Mouse (Mus musculus): Measurements from ENCODE around the gene Scyl1. TPM values are rescaled to one million over a fixed set of nuclear protein-coding genes. Genes with fewer than 3 reads are reported as not detected.

Scyl1 gene
- polyA plus RNA-seq, 1 experiment from 2014 or later, result 73.5 TPM

GRCm38 (mm10) chr19:5811771-5812504 is 40.7 kb upstream of the Scyl1 start:
- H3K4me2 ChIP-seq (ENCODE audit: low read length), result peak overlapping the region; percentile 34; the same call in 1 of the 2 replicates
- H3K9me3 ChIP-seq (ENCODE audit: control insufficient read depth, low read length), result no peaks in the 10 kb centered on the region
- no peaks in the 10 kb centered on the region for H3K27me3 ChIP-seq (ENCODE audit: control insufficient read depth, insufficient read depth, low read length)
- DNase-seq (peak; percentile 90), ATAC-seq (ENCODE audit: low FRiP score, low TSS enrichment) (peak; percentile 89)
- H3K9ac ChIP-seq (replicated peaks; ENCODE audit: low read length), result no peak overlapping the region
- no peak overlapping the region for H3K4me3 ChIP-seq (replicated peaks; ENCODE audit: low read depth, low read length)
- peaks cover 35% of the 10 kb centered on the region for H3K4me1 ChIP-seq (ENCODE audit: control insufficient read depth, insufficient read depth, low read length)
- H3K36me3 ChIP-seq (ENCODE audit: control insufficient read depth, insufficient read depth, low read length), result no peaks in the 10 kb centered on the region
- 41% methylated on average over 7 of the region's 7 CpGs for WGBS
- H3K27ac ChIP-seq (replicated peaks; ENCODE audit: low read depth, low read length), result peak overlapping the region; percentile 92

- ATAC-seq (ENCODE audit: low FRiP score, low TSS enrichment), result no peak
Observed at GRCm38 (mm10) chr19:5810840-5811563, 39.8 kb upstream of the Scyl1 start.

DNA sequence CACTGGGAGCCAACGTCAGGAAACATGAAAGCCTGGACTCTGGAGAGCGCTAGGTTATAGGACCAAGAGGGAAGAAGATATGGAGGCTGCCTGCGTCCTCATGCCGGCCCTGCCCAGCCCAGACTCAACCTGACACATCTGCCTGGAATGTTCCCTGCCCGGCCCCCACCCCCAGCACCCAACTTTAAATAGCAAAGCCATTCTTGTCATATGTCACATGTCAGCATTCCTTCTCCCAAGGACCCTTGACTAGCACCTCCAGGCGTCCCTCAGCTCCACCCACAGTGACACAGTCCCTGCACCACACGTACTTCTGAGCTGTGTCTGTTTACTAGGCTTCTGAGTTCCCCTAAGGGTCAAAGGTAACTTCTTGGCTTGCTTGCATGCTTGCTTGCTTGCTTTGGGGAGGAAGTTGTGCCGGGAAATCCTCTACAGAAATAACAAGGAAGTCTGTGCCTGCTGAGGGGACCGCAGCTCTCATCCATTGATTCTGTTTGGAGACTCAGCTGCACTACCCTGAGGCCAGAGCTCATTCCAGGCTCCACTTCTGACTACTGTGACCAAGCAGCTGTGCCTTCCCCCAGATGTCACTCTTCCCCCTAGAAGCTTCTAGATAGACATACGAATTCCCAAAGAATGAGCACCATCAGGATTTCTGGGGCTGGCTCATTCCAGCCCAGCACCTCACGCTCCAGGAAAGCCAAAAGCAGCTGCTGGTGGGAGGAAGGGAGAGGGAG is 39.1 kb upstream of the Scyl1 start:
- Histone ChIP-seq H3K9me3 (ENCODE audit: control insufficient read depth, low read length) (no peaks in the 10 kb centered on the region), H3K27me3 (ENCODE audit: control insufficient read depth, insufficient read depth, low read length) (no peaks in the 10 kb centered on the region), H3K4me2 (ENCODE audit: low read length) (no peak overlapping the region), H3K36me3 (ENCODE audit: control insufficient read depth, insufficient read depth, low read length) (no peaks in the 10 kb centered on the region), H3K27ac (replicated peaks; ENCODE audit: low read depth, low read length) (peak overlapping the region; percentile 92), H3K4me3 (replicated peaks; ENCODE audit: low read depth, low read length) (no peak overlapping the region), H3K9ac (replicated peaks; ENCODE audit: low read length) (no peak overlapping the region), H3K4me1 (ENCODE audit: control insufficient read depth, insufficient read depth, low read length) (peaks cover 48% of the 10 kb centered on the region)
- ATAC-seq (ENCODE audit: low FRiP score, low TSS enrichment) (no peak), DNase-seq (peak; percentile 32)
- 57% methylated on average over 11 of the region's 11 CpGs for WGBS

More at GRCm38 (mm10) chr19:5810840-5811563, 39.8 kb upstream of the Scyl1 start:
- H3K4me3 ChIP-seq (replicated peaks; ENCODE audit: low read depth, low read length), result no peak overlapping the region
- H3K4me2 ChIP-seq (ENCODE audit: low read length), result no peak overlapping the region
- DNase-seq, result no peak
- H3K9me3 ChIP-seq (ENCODE audit: control insufficient read depth, low read length), result no peaks in the 10 kb centered on the region
- no peaks in the 10 kb centered on the region for H3K27me3 ChIP-seq (ENCODE audit: control insufficient read depth, insufficient read depth, low read length)
- H3K27ac ChIP-seq (replicated peaks; ENCODE audit: low read depth, low read length), result peak overlapping the region; percentile 92
- peaks cover 44% of the 10 kb centered on the region for H3K4me1 ChIP-seq (ENCODE audit: control insufficient read depth, insufficient read depth, low read length)
- WGBS, result 84% methylated on average over 9 of the region's 9 CpGs
- no peaks in the 10 kb centered on the region for H3K36me3 ChIP-seq (ENCODE audit: control insufficient read depth, insufficient read depth, low read length)
- no peak overlapping the region for H3K9ac ChIP-seq (replicated peaks; ENCODE audit: low read length)

GRCm38 (mm10) chr19:5809712-5810089 is 38.5 kb upstream of the Scyl1 start:
- no peak for DNase-seq
- ATAC-seq (ENCODE audit: low FRiP score, low TSS enrichment), result no peak
- H3K9ac ChIP-seq (replicated peaks; ENCODE audit: low read length), result no peak overlapping the region
- 67% methylated on average over 7 of the region's 7 CpGs for WGBS
- H3K27me3 ChIP-seq (ENCODE audit: control insufficient read depth, insufficient read depth, low read length), result no peaks in the 10 kb centered on the region
- H3K4me3 ChIP-seq (replicated peaks; ENCODE audit: low read depth, low read length), result no peak overlapping the region
- no peaks in the 10 kb centered on the region for H3K36me3 ChIP-seq (ENCODE audit: control insufficient read depth, insufficient read depth, low read length)
- H3K4me1 ChIP-seq (ENCODE audit: control insufficient read depth, insufficient read depth, low read length), result peaks cover 52% of the 10 kb centered on the region
- H3K27ac ChIP-seq (replicated peaks; ENCODE audit: low read depth, low read length), result peak overlapping the region; percentile 92
- no peaks in the 10 kb centered on the region for H3K9me3 ChIP-seq (ENCODE audit: control insufficient read depth, low read length)
- no peak overlapping the region for H3K4me2 ChIP-seq (ENCODE audit: low read length)

- H3K27me3 ChIP-seq (ENCODE audit: control insufficient read depth, insufficient read depth, low read length), result no peaks in the 10 kb centered on the region
- WGBS, result 67% methylated on average over 14 of the region's 14 CpGs
- no peaks in the 10 kb centered on the region for H3K9me3 ChIP-seq (ENCODE audit: control insufficient read depth, low read length)
- peaks cover 58% of the 10 kb centered on the region for H3K4me1 ChIP-seq (ENCODE audit: control insufficient read depth, insufficient read depth, low read length)
- H3K4me3 ChIP-seq (replicated peaks; ENCODE audit: low read depth, low read length), result no peak overlapping the region
- no peak for ATAC-seq (ENCODE audit: low FRiP score, low TSS enrichment)
- 0 out of 2 replicates have a peak overlapping the region, but pooled peaks have one; percentile 92 for H3K27ac ChIP-seq (replicated peaks; ENCODE audit: low read depth, low read length)
- no peak overlapping the region for H3K4me2 ChIP-seq (ENCODE audit: low read length)
- H3K36me3 ChIP-seq (ENCODE audit: control insufficient read depth, insufficient read depth, low read length), result no peaks in the 10 kb centered on the region
- DNase-seq, result no peak
- H3K9ac ChIP-seq (replicated peaks; ENCODE audit: low read length), result no peak overlapping the region
Observed at GRCm38 (mm10) chr19:5808955-5809711, 37.9 kb upstream of the Scyl1 start.

DNA sequence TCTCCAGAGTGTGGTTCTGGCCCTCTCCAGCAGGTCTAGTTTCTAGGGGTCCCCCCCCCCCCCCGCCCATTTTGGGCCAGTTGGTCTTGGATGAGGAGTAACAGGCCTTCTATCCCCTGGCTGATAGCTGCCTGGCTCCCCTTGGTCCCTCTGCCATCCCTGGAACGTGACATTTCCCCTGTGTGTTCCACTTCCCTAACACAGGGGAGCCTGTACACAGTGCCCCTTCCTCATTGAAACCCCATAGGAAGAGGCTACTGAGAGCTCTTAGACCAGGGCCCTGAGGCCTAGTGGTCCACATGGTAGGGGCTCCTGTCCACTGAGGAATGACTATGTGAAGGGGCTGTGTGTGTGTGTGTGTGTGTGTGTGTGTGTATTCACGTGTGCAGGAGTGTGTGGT is 36.5 kb upstream of the Scyl1 start:
- H3K9ac ChIP-seq (replicated peaks; ENCODE audit: low read length), result no peak overlapping the region
- ATAC-seq (ENCODE audit: low FRiP score, low TSS enrichment) (no peak), DNase-seq (no peak)
- H3K4me2 ChIP-seq (ENCODE audit: low read length), result no peak overlapping the region
- no peak overlapping the region for H3K4me3 ChIP-seq (replicated peaks; ENCODE audit: low read depth, low read length)
- no peak overlapping the region for H3K27ac ChIP-seq (replicated peaks; ENCODE audit: low read depth, low read length)
- 63% methylated on average over 2 of the region's 3 CpGs for WGBS
- H3K9me3 ChIP-seq (ENCODE audit: control insufficient read depth, low read length), result no peaks in the 10 kb centered on the region
- H3K4me1 ChIP-seq (ENCODE audit: control insufficient read depth, insufficient read depth, low read length), result peaks cover 66% of the 10 kb centered on the region
- H3K36me3 ChIP-seq (ENCODE audit: control insufficient read depth, insufficient read depth, low read length), result no peaks in the 10 kb centered on the region
- no peaks in the 10 kb centered on the region for H3K27me3 ChIP-seq (ENCODE audit: control insufficient read depth, insufficient read depth, low read length)

DNA sequence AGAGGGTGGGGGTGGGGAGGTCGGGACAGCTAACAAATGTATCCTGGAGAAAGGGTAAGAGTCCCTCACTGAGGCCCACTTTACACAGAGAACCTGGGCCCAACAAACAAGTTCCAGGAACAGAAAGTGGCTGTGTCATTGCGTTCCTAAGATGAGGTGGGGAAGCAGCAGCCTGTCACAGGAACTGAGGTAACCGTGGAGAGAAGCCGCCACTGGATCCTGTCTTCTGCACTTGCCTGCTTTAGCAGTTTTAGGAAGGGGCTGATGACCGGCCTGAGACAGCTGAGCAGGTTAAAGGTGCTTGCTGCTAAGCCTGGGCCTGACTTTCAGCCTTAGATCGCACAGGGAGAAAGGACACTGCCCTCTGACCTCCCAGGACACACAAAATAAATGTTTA is 35.6 kb upstream of the Scyl1 start:
- Histone ChIP-seq H3K4me2 (ENCODE audit: low read length) (no peak overlapping the region), H3K4me3 (replicated peaks; ENCODE audit: low read depth, low read length) (no peak overlapping the region), H3K27ac (replicated peaks; ENCODE audit: low read depth, low read length) (peak overlapping the region; percentile 33; the same call in 1 of the 2 replicates), H3K9me3 (ENCODE audit: control insufficient read depth, low read length) (no peaks in the 10 kb centered on the region), H3K4me1 (ENCODE audit: control insufficient read depth, insufficient read depth, low read length) (peaks cover 59% of the 10 kb centered on the region), H3K27me3 (ENCODE audit: control insufficient read depth, insufficient read depth, low read length) (no peaks in the 10 kb centered on the region), H3K9ac (replicated peaks; ENCODE audit: low read length) (no peak overlapping the region), H3K36me3 (ENCODE audit: control insufficient read depth, insufficient read depth, low read length) (no peaks in the 10 kb centered on the region)
- no peak for DNase-seq
- 22% methylated on average over 6 of the region's 6 CpGs for WGBS
- ATAC-seq (ENCODE audit: low FRiP score, low TSS enrichment), result no peak

All from midbrain, embryonic 14.5 days (tissue).